ENCODE assay signal across 8 mouse cellular contexts in the genomic region with DNA sequence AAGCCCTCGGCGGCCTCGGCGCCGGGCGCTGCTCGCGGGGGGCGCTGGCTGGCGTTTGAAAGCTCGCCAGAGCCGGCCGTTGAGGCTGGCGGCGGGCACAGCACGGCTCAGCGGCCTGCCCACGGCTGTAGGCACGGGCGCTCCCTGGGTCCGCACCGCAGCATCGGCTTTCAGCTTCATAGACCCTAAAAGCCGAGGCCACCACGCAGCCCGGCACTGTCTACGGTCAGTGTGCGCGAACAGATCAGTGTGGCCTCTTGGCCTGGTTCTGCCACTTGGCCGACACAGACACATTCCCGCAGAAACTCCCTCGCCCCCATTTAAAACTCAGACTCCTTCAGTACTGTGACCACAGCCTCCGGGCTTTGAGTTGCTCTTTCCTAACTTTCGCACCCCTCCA. TPM values are rescaled to one million over a fixed set of nuclear protein-coding genes. Genes with fewer than 3 reads are reported as not detected.
A peak's percentile ranks its signal among the peaks of the same experiment; 100 is the strongest.
DNase-seq lines count a peak whose midpoint lies in the region; ATAC-seq and TF ChIP-seq lines count a peak whose summit lies in the region.

No protein-coding gene starts in this region.

- TF ChIP-seq EP300 in lung, postnatal 0 days (IDR thresholded peaks at IDR 0.05): no peak

- peak overlapping the region; percentile 77 for H3K4me2 ChIP-seq in hindbrain, embryonic 13.5 days
- peak overlapping the region; percentile 70 for H3K4me2 ChIP-seq in lung, postnatal 0 days (replicated peaks; ENCODE audit: low read depth, low read length)
- peak overlapping the region; percentile 90 for H3K4me2 ChIP-seq in stomach, embryonic 16.5 days (ENCODE audit: low read depth, low read length)

- H3K27me3 ChIP-seq in hindbrain, embryonic 13.5 days: no peaks in the 10 kb centered on the region
- H3K27me3 ChIP-seq in lung, postnatal 0 days (replicated peaks; ENCODE audit: insufficient read depth, low read length): no peaks in the 10 kb centered on the region
- no peaks in the 10 kb centered on the region for H3K27me3 ChIP-seq in stomach, embryonic 16.5 days (ENCODE audit: control insufficient read depth, insufficient read depth, low read length)

- DNase-seq in adrenal gland, adult 8-10 months: peak; percentile 28
- DNase-seq in adrenal gland, postnatal 4 days (ENCODE audit: low spot score in 2 of 2): no peak
- no peak for DNase-seq in lung, adult 2 months
- no peak for DNase-seq in lung, postnatal 4 days
- peak; percentile 51 for DNase-seq in lung, postnatal 0 days (ENCODE audit: low spot score)
- DNase-seq in ovary, postnatal 10 days (ENCODE audit: low spot score): no peak

- H3K4me3 ChIP-seq in lung, adult 2 months (replicated peaks; ENCODE audit: extremely low read depth, low read depth, low read length): peak overlapping the region; percentile 74
- peak overlapping the region; percentile 97 for H3K4me3 ChIP-seq in hindbrain, embryonic 13.5 days
- peak overlapping the region; percentile 96 for H3K4me3 ChIP-seq in lung, postnatal 0 days (ENCODE audit: low read depth, low read length)
- H3K4me3 ChIP-seq in stomach, embryonic 16.5 days (replicated peaks; ENCODE audit: low read length): peak overlapping the region; percentile 99

- 0% methylated on average over 33 of the region's 34 CpGs for WGBS in lung, adult 2 months
- WGBS in hindbrain, embryonic 13.5 days: under 1% methylated on average over 33 of the region's 34 CpGs
- WGBS in lung, postnatal 0 days: under 1% methylated on average over 28 of the region's 34 CpGs
- WGBS in stomach, embryonic 16.5 days: under 1% methylated on average over 34 of the region's 34 CpGs

- H3K4me1 ChIP-seq in lung, adult 2 months (ENCODE audit: control insufficient read depth, insufficient read depth, low read length): peaks cover 3% of the 10 kb centered on the region
- peaks cover 21% of the 10 kb centered on the region for H3K4me1 ChIP-seq in hindbrain, embryonic 13.5 days (replicated peaks)
- H3K4me1 ChIP-seq in lung, postnatal 0 days (ENCODE audit: insufficient read depth, low read depth, low read length): peaks cover 11% of the 10 kb centered on the region; the same call in 1 of the 2 replicates
- H3K4me1 ChIP-seq in stomach, embryonic 16.5 days (ENCODE audit: control insufficient read depth, insufficient read depth, low read length): peaks cover 10% of the 10 kb centered on the region

- H3K9me3 ChIP-seq in hindbrain, embryonic 13.5 days: no peaks in the 10 kb centered on the region
- H3K9me3 ChIP-seq in lung, postnatal 0 days (ENCODE audit: low read length): no peaks in the 10 kb centered on the region
- no peaks in the 10 kb centered on the region for H3K9me3 ChIP-seq in stomach, embryonic 16.5 days (replicated peaks; ENCODE audit: control insufficient read depth, low read length)

- peak; percentile 93 for ATAC-seq in hindbrain, embryonic 13.5 days (ENCODE audit: low FRiP score)
- ATAC-seq in lung, postnatal 0 days: peak; percentile 80
- ATAC-seq in stomach, embryonic 16.5 days (ENCODE audit: insufficient read depth, low FRiP score): peak; percentile 87

- TF ChIP-seq POLR2A in lung, adult 2 months (IDR thresholded peaks at IDR 0.05; ENCODE audit: borderline replicate concordance, extremely low read depth, low read depth, low read length): no peak

- no peak for TF ChIP-seq CTCF in lung, adult 2 months (IDR thresholded peaks at IDR 0.05; ENCODE audit: insufficient read depth, low read length)
- no peak for TF ChIP-seq CTCF in lung, postnatal 0 days (IDR thresholded peaks at IDR 0.05)

- H3K9ac ChIP-seq in hindbrain, embryonic 13.5 days: peak overlapping the region; percentile 98
- peak overlapping the region; percentile 86 for H3K9ac ChIP-seq in lung, postnatal 0 days (replicated peaks; ENCODE audit: low read depth)
- H3K9ac ChIP-seq in stomach, embryonic 16.5 days (ENCODE audit: low read length): peak overlapping the region; percentile 98

- peaks cover 20% of the 10 kb centered on the region for H3K36me3 ChIP-seq in hindbrain, embryonic 13.5 days
- H3K36me3 ChIP-seq in lung, postnatal 0 days (ENCODE audit: insufficient read depth, low read length): peaks cover 14% of the 10 kb centered on the region; the same call in 1 of the 2 replicates
- peaks cover 10% of the 10 kb centered on the region for H3K36me3 ChIP-seq in stomach, embryonic 16.5 days (ENCODE audit: control insufficient read depth, insufficient read depth, low read length)

- peak overlapping the region; percentile 95 for H3K27ac ChIP-seq in hindbrain, embryonic 13.5 days
- peak overlapping the region; percentile 93 for H3K27ac ChIP-seq in lung, postnatal 0 days (ENCODE audit: low read length)
- peak overlapping the region; percentile 87 for H3K27ac ChIP-seq in stomach, embryonic 16.5 days (ENCODE audit: low read length)

RNA-seq across cellular contexts. Expression of gene Lin7c, which starts 0.4 kb away (rescaled TPM):
- 100 to 1,000 TPM in 2 of 4 experiments, 10 to 100 TPM in 2; 87.9 to 104 (median 97.9) TPM for total RNA-seq in adrenal gland, adult 8-10 months (2022)
- total RNA-seq in adrenal gland, postnatal 4 days (2021): 10 to 100 TPM; 91.0 to 94.8 TPM
- polyA plus RNA-seq in lung, adult 2 months (2012; rRNA removed): 6.3 and 12.5 TPM in 2 replicates
- polyA plus RNA-seq in hindbrain, embryonic 13.5 days (2015; fragmentation: Nextera tagmentation; extraction: Ambion mirVana): 176 and 180 TPM in 2 replicates
- polyA plus RNA-seq in lung, postnatal 0 days (2015; fragmentation: Nextera tagmentation; extraction: Ambion mirVana): 39.1 and 45.0 TPM in 2 replicates
- 73.3 and 75.3 TPM in 2 replicates for polyA plus RNA-seq in stomach, embryonic 16.5 days (2015; fragmentation: Nextera tagmentation; extraction: Ambion mirVana)

RNA-seq across cellular contexts. Expression of gene Lgr4, which starts 26.4 kb away (rescaled TPM):
- 100 to 1,000 TPM; 117 to 198 (median 152) TPM for total RNA-seq in adrenal gland, adult 8-10 months (2022)
- total RNA-seq in adrenal gland, postnatal 4 days (2021): 100 to 1,000 TPM; 108 to 133 TPM
- 5.1 and 6.6 TPM in 2 replicates for polyA plus RNA-seq in lung, adult 2 months (2012; rRNA removed)
- 9.5 and 10.5 TPM in 2 replicates for polyA plus RNA-seq in hindbrain, embryonic 13.5 days (2015; fragmentation: Nextera tagmentation; extraction: Ambion mirVana)
- polyA plus RNA-seq in lung, postnatal 0 days (2015; fragmentation: Nextera tagmentation; extraction: Ambion mirVana): 1.8 and 1.9 TPM in 2 replicates
- polyA plus RNA-seq in stomach, embryonic 16.5 days (2015; fragmentation: Nextera tagmentation; extraction: Ambion mirVana): 17.6 and 18.2 TPM in 2 replicates

Comparison
In these comparisons a context has a peak if more than half of its experiments do, and no peak if none do; other contexts are left out.
1. DNase-seq: peak in adrenal gland, adult 8-10 months (single experiment) and lung, postnatal 0 days (single experiment); none in adrenal gland, postnatal 4 days (0 of 2), lung, adult 2 months (single experiment), lung, postnatal 4 days (0 of 2) and ovary, postnatal 10 days (single experiment).
2. Peak in every context shown above with its lines, with median percentiles within 50 percentile points of each other: H3K4me3 ChIP-seq, ATAC-seq, H3K27ac ChIP-seq, H3K4me2 ChIP-seq and H3K9ac ChIP-seq.